Mouse (Mus musculus): ENCODE measurements around the gene Rbm33. TPM values are rescaled to one million over a fixed set of nuclear protein-coding genes. Genes with fewer than 3 reads are reported as not detected.
A peak's percentile ranks its signal among the peaks of the same experiment; 100 is the strongest.

Gene Rbm33
- polyA plus RNA-seq, 1 experiment from 2014 or later: 21.4 TPM

- WGBS: 81% methylated on average over 5 of the region's 5 CpGs
Measured at GRCm38 (mm10) chr5:28453086-28453485, 136.2 kb downstream of the Rbm33 start.

GRCm38 (mm10) chr5:28453523-28453922 lies 136.6 kb downstream of the Rbm33 start:
- ATAC-seq (no peak), DNase-seq (ENCODE audit: low spot score) (no peak)
- 25% methylated on average over 3 of the region's 3 CpGs for WGBS
- H3K4me2 ChIP-seq (ENCODE audit: low read length): no peak overlapping the region
- peaks cover 7% of the 10 kb centered on the region for H3K4me1 ChIP-seq (ENCODE audit: control insufficient read depth, insufficient read depth, low read length)
- no peak overlapping the region for H3K9ac ChIP-seq (ENCODE audit: low read length)
- H3K4me3 ChIP-seq (ENCODE audit: low read depth, low read length): no peak overlapping the region
- H3K27ac ChIP-seq (ENCODE audit: low read depth, low read length): no peak overlapping the region
- H3K36me3 ChIP-seq (ENCODE audit: control insufficient read depth, insufficient read depth, low read length): no peaks in the 10 kb centered on the region
- H3K27me3 ChIP-seq (replicated peaks; ENCODE audit: control insufficient read depth, insufficient read depth, low read length): peaks cover 24% of the 10 kb centered on the region
- H3K9me3 ChIP-seq (replicated peaks; ENCODE audit: control insufficient read depth, low read length): no peaks in the 10 kb centered on the region

More at GRCm38 (mm10) chr5:28453086-28453485, 136.2 kb downstream of the Rbm33 start:
- H3K27ac ChIP-seq (ENCODE audit: low read depth, low read length): no peak overlapping the region
- no peak for ATAC-seq
- H3K36me3 ChIP-seq (ENCODE audit: control insufficient read depth, insufficient read depth, low read length): no peaks in the 10 kb centered on the region
- H3K9ac ChIP-seq (ENCODE audit: low read length): no peak overlapping the region
- H3K4me2 ChIP-seq (ENCODE audit: low read length): no peak overlapping the region
- no peaks in the 10 kb centered on the region for H3K9me3 ChIP-seq (replicated peaks; ENCODE audit: control insufficient read depth, low read length)
- H3K4me1 ChIP-seq (ENCODE audit: control insufficient read depth, insufficient read depth, low read length): peaks cover 4% of the 10 kb centered on the region
- H3K4me3 ChIP-seq (ENCODE audit: low read depth, low read length): no peak overlapping the region
- H3K27me3 ChIP-seq (replicated peaks; ENCODE audit: control insufficient read depth, insufficient read depth, low read length): peaks cover 20% of the 10 kb centered on the region
- no peak for DNase-seq (ENCODE audit: low spot score)

GRCm38 (mm10) chr5:28454546-28454945 lies 137.6 kb downstream of the Rbm33 start:
- no peak overlapping the region for H3K4me3 ChIP-seq (ENCODE audit: low read depth, low read length)
- peaks cover 7% of the 10 kb centered on the region for H3K4me1 ChIP-seq (ENCODE audit: control insufficient read depth, insufficient read depth, low read length)
- no peak overlapping the region for H3K4me2 ChIP-seq (ENCODE audit: low read length)
- WGBS: 88% methylated on average over 6 of the region's 6 CpGs
- ATAC-seq (no peak), DNase-seq (ENCODE audit: low spot score) (no peak)
- H3K9me3 ChIP-seq (replicated peaks; ENCODE audit: control insufficient read depth, low read length): no peaks in the 10 kb centered on the region
- no peak overlapping the region for H3K9ac ChIP-seq (ENCODE audit: low read length)
- no peak overlapping the region for H3K27ac ChIP-seq (ENCODE audit: low read depth, low read length)
- no peaks in the 10 kb centered on the region for H3K36me3 ChIP-seq (ENCODE audit: control insufficient read depth, insufficient read depth, low read length)
- peaks cover 34% of the 10 kb centered on the region for H3K27me3 ChIP-seq (replicated peaks; ENCODE audit: control insufficient read depth, insufficient read depth, low read length)

GRCm38 (mm10) chr5:28455721-28456120 lies 138.8 kb downstream of the Rbm33 start:
- no peaks in the 10 kb centered on the region for H3K9me3 ChIP-seq (replicated peaks; ENCODE audit: control insufficient read depth, low read length)
- H3K4me3 ChIP-seq (ENCODE audit: low read depth, low read length): no peak overlapping the region
- H3K4me1 ChIP-seq (ENCODE audit: control insufficient read depth, insufficient read depth, low read length): peaks cover 7% of the 10 kb centered on the region
- no peak overlapping the region for H3K4me2 ChIP-seq (ENCODE audit: low read length)
- H3K36me3 ChIP-seq (ENCODE audit: control insufficient read depth, insufficient read depth, low read length): no peaks in the 10 kb centered on the region
- no peak overlapping the region for H3K9ac ChIP-seq (ENCODE audit: low read length)
- WGBS: 88% methylated on average over 5 of the region's 5 CpGs
- H3K27ac ChIP-seq (ENCODE audit: low read depth, low read length): no peak overlapping the region
- ATAC-seq (no peak), DNase-seq (ENCODE audit: low spot score) (no peak)
- H3K27me3 ChIP-seq (replicated peaks; ENCODE audit: control insufficient read depth, insufficient read depth, low read length): peaks cover 46% of the 10 kb centered on the region

- no peak for DNase-seq (ENCODE audit: low spot score)
- WGBS: 53% methylated on average over 1 of the region's 1 CpGs
- peaks cover 52% of the 10 kb centered on the region for H3K27me3 ChIP-seq (replicated peaks; ENCODE audit: control insufficient read depth, insufficient read depth, low read length)
Measured at GRCm38 (mm10) chr5:28456366-28456765, 139.4 kb downstream of the Rbm33 start.

GRCm38 (mm10) chr5:28457921-28458641 lies 141.2 kb downstream of the Rbm33 start:
- peaks cover 69% of the 10 kb centered on the region for H3K27me3 ChIP-seq (replicated peaks; ENCODE audit: control insufficient read depth, insufficient read depth, low read length)
- peak overlapping the region; percentile 35 for H3K9ac ChIP-seq (ENCODE audit: low read length)
- peak; percentile 37 for DNase-seq (ENCODE audit: low spot score)
- H3K4me1 ChIP-seq (ENCODE audit: control insufficient read depth, insufficient read depth, low read length): peaks cover 7% of the 10 kb centered on the region
- peak overlapping the region; percentile 59 for H3K4me2 ChIP-seq (ENCODE audit: low read length)
- H3K9me3 ChIP-seq (replicated peaks; ENCODE audit: control insufficient read depth, low read length): no peaks in the 10 kb centered on the region
- no peaks in the 10 kb centered on the region for H3K36me3 ChIP-seq (ENCODE audit: control insufficient read depth, insufficient read depth, low read length)
- peak; percentile 52 for ATAC-seq
- H3K27ac ChIP-seq (ENCODE audit: low read depth, low read length): no peak overlapping the region
- under 1% methylated on average over 85 of the region's 95 CpGs for WGBS
- peak overlapping the region; percentile 34 for H3K4me3 ChIP-seq (ENCODE audit: low read depth, low read length)

More at GRCm38 (mm10) chr5:28456366-28456765, 139.4 kb downstream of the Rbm33 start:
- ATAC-seq: no peak
- Histone ChIP-seq H3K36me3 (ENCODE audit: control insufficient read depth, insufficient read depth, low read length) (no peaks in the 10 kb centered on the region), H3K9ac (ENCODE audit: low read length) (no peak overlapping the region), H3K4me2 (ENCODE audit: low read length) (no peak overlapping the region), H3K4me3 (ENCODE audit: low read depth, low read length) (no peak overlapping the region), H3K27ac (ENCODE audit: low read depth, low read length) (no peak overlapping the region), H3K9me3 (replicated peaks; ENCODE audit: control insufficient read depth, low read length) (no peaks in the 10 kb centered on the region), H3K4me1 (ENCODE audit: control insufficient read depth, insufficient read depth, low read length) (peaks cover 7% of the 10 kb centered on the region)

- ATAC-seq (no peak), DNase-seq (ENCODE audit: low spot score) (peak; percentile 14)
- Histone ChIP-seq H3K27me3 (replicated peaks; ENCODE audit: control insufficient read depth, insufficient read depth, low read length) (peaks cover 77% of the 10 kb centered on the region), H3K9ac (ENCODE audit: low read length) (no peak overlapping the region), H3K36me3 (ENCODE audit: control insufficient read depth, insufficient read depth, low read length) (no peaks in the 10 kb centered on the region), H3K4me3 (ENCODE audit: low read depth, low read length) (peak overlapping the region; percentile 34; the same call in 1 of the 2 replicates), H3K4me2 (ENCODE audit: low read length) (peak overlapping the region; percentile 59), H3K4me1 (ENCODE audit: control insufficient read depth, insufficient read depth, low read length) (peaks cover 10% of the 10 kb centered on the region), H3K27ac (ENCODE audit: low read depth, low read length) (no peak overlapping the region), H3K9me3 (replicated peaks; ENCODE audit: control insufficient read depth, low read length) (no peaks in the 10 kb centered on the region)
- WGBS: 0% methylated on average over 27 of the region's 27 CpGs
Measured at GRCm38 (mm10) chr5:28458821-28459240, 141.9 kb downstream of the Rbm33 start.

GRCm38 (mm10) chr5:28459456-28460225 lies 142.7 kb downstream of the Rbm33 start:
- Histone ChIP-seq H3K4me2 (ENCODE audit: low read length) (peak overlapping the region; percentile 59; the same call in 1 of the 2 replicates), H3K27ac (ENCODE audit: low read depth, low read length) (no peak overlapping the region), H3K9me3 (replicated peaks; ENCODE audit: control insufficient read depth, low read length) (no peaks in the 10 kb centered on the region), H3K27me3 (replicated peaks; ENCODE audit: control insufficient read depth, insufficient read depth, low read length) (peaks cover 85% of the 10 kb centered on the region), H3K36me3 (ENCODE audit: control insufficient read depth, insufficient read depth, low read length) (no peaks in the 10 kb centered on the region), H3K9ac (ENCODE audit: low read length) (no peak overlapping the region), H3K4me1 (ENCODE audit: control insufficient read depth, insufficient read depth, low read length) (peaks cover 14% of the 10 kb centered on the region), H3K4me3 (ENCODE audit: low read depth, low read length) (peak overlapping the region; percentile 8; the same call in 1 of the 2 replicates)
- no peak for ATAC-seq
- WGBS: under 1% methylated on average over 41 of the region's 41 CpGs
- DNase-seq (ENCODE audit: low spot score): peak; percentile 20
